Mouse (Mus musculus) heart, postnatal 0 days (tissue): Measurements from ENCODE around the gene Atp1a1.

Experiments
- CTCF ChIP-seq: IDR thresholded peaks from 2 replicates; pipeline ENCODE4 v1.5.1; 2016; ENCODE audit warnings: antibody characterized with exemption, control low read depth, low read depth
- EP300 ChIP-seq: IDR thresholded peaks from 2 replicates; pipeline ENCODE4 v1.6.1; 2016; ENCODE audit warnings: antibody characterized with exemption, low read depth

GRCm38 (mm10) chr3:101528157-101528899 is 76.2 kb downstream of the Atp1a1 start:
- no peak for TF ChIP-seq CTCF
- no peak for TF ChIP-seq EP300
